Mouse (Mus musculus) E14TG2a.4 (cell line): ENCODE measurements at regions not wholly inside any gene's neighbourhood (a gene's known extent, or its start where the extent isn't known, plus 50 kb on each side); places are given as distances from the start of the nearest gene placed in this dataset.

ENCODE experiments used
- CTCF ChIP-seq: conservative IDR thresholded peaks from 2 replicates; pipeline ENCODE4 v1.5.1; 2014; ENCODE audit warnings: low read length
- NANOG ChIP-seq: IDR thresholded peaks from 2 replicates; pipeline ENCODE4 v1.6.1; 2014; ENCODE audit warnings: borderline replicate concordance, low read length, mixed read lengths
- POU5F1 ChIP-seq: IDR thresholded peaks from 2 replicates; pipeline ENCODE4 v1.6.1; 2014; ENCODE audit warnings: low read length, borderline replicate concordance

DNA sequence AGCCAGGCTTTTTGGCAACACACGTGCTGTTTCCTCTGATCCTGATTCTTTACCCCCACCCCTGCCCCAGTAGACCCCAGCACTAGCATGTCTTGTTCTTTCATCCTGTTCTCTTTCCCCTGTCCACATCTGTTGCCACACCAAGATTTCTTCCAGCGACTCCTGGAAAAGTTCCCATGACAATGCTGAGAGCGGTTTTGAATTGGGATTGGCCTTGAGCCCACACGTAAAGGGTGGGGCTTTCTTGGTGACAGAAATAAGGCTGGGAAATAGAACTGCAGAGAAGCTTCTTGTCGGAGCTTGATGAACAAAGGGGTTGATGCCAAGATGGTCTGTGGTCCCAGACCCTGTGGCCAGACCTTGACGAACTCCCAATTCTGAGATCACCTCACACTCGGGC lies 106.8 kb downstream of the Enc1 start:
- TF ChIP-seq CTCF (no peak), POU5F1 (no peak), NANOG (no peak)
